Mouse (Mus musculus) left cerebral cortex, adult 2 months (tissue): ENCODE data around the gene Akr1e1. TPM values are rescaled to one million over a fixed set of nuclear protein-coding genes. Genes with fewer than 3 reads are reported as not detected.
"Not testable (repeated sequence)": the region's sequence is repeated elsewhere in the genome, so short reads cannot be mapped to it uniquely, and the experiment has no call there.

Source experiments
- DNase-seq, 2 experiments: peaks; one replicate each; pipeline ENCODE4 v3.0.0; 2021 to 2022; ENCODE audit warnings: low spot score in 2 of 2, mixed read lengths in 1 of 2; ENCODE audit errors: extremely low spot score in 1 of 2
- H3K27ac ChIP-seq: fragments of 200-600 bp; 2 replicates; pipeline ENCODE4 v1.8.1; 2022
- H3K4me3 ChIP-seq: fragments of 200-600 bp; 2 replicates; pipeline ENCODE4 v1.8.1; 2022
- CTCF ChIP-seq: fragments of 200-600 bp; IDR thresholded peaks from 2 replicates; pipeline ENCODE4 v1.8.1; 2022; ENCODE audit warnings: antibody characterized with exemption, mild to moderate bottlenecking, moderate library complexity
- intact Hi-C: fragments of 180-260 bp; cut with DNase I; formaldehyde crosslinking; loops from one replicate; pipeline ENCODE4 v1.15.1; 2025
- long read RNA-seq, 2 experiments: library from polyadenylated mRNA; stranded (forward); transcript quantifications; one replicate each; pipeline ENCODE4 v2.0.0; 2021; ENCODE audit warnings: borderline mapping rate in 2 of 2
- total RNA-seq, 2 experiments: library from RNA; stranded (reverse); gene quantifications; 2 replicates each; pipeline ENCODE4 v1.2.3; 2021

The Akr1e1 gene
- total RNA-seq = 10 to 100 TPM; 19.6 to 20.7 TPM
- long read RNA-seq, experiment 1, transcript Akr1e1-201 (10 exons, 3,463 nt) = major isoform, 27 of 31 reads
- long read RNA-seq, experiment 1, partial matches to known transcripts = 1 of 31 reads
- long read RNA-seq, experiment 1, other reads (novel, unspliced or antisense) = 3 of 31 reads
- long read RNA-seq, experiment 2, transcript Akr1e1-201 (10 exons, 3,463 nt) = major isoform, 14 of 18 reads
- long read RNA-seq, experiment 2, partial matches to known transcripts = 0 of 18 reads
- long read RNA-seq, experiment 2, other reads (novel, unspliced or antisense) = 4 of 18 reads

DNA sequence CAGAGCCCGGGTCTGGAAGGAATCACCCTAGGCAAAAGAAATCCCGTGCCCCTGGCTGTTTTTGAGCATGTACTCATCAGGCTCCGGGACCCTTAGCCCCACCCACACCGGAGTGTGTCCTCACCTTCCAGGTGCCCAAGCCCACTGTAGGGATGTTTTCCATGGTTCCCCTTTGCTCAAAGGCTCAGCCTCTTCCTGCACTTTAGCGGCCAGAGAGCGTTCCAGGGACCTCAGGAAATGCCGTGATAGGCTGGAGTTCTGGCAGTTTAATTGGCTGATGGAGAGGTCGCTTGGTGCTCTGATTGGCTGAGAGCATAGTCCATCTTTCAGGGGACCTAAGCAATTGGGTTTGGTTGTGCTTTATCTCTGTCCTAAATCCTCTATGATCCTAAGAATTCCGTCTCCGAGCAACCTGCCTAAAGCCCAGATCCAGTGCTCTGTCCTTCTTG, at the start of gene Akr1e1:
Akr1e1 (minus strand) TSS at position 214 of the 449 bp plus-strand sequence.
- no peak for TF ChIP-seq CTCF
- peak within 1 kb of the TSS; percentile 81 for H3K27ac ChIP-seq
- intact Hi-C loops = loop anchor here (10.0 kb wide), 1 partner anchor 224 kb away; no protein-coding TSS in a partner anchor
- peak within 1 kb of the TSS; percentile 55 for H3K4me3 ChIP-seq
- peak; percentile 82 to 89 for DNase-seq

DNA sequence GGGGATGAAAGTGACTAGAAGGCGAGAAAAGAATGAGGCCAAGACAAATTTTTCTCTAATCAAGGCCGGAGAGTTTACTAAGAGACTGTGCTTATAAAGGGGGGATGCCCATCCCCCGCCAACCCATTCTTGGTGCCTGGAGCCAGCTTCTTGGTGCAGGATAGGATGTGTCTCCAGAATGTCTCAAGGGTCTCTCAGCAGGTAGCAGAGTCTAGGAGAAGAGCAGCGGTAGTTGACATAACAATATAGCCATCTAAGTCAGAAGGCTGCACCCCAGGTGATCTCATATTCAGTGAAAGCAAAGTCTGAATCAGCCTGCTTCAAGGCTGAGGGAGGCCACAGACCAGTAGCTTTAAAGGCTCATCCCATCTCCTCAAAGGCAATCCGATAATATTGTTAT, 49.4 kb upstream of the Akr1e1 start:
- intact Hi-C loops = no loop called here
- Histone ChIP-seq H3K4me3 (no peak overlapping the region), H3K27ac (no peak overlapping the region)
- no peak for TF ChIP-seq CTCF
- DNase-seq = no peak

- TF ChIP-seq CTCF = no peak
- Histone ChIP-seq H3K27ac (no peak overlapping the region), H3K4me3 (no peak overlapping the region)
- intact Hi-C loops = no loop called here
- DNase-seq = no peak
Measured at GRCm38 (mm10) chr13:4656277-4657146, 47.5 kb upstream of the Akr1e1 start.

- no peak for DNase-seq
- Histone ChIP-seq H3K4me3 (no peak overlapping the region), H3K27ac (no peak overlapping the region)
- intact Hi-C loops = no loop called here
- TF ChIP-seq CTCF = no peak
Measured at GRCm38 (mm10) chr13:4650190-4650589, 41.2 kb upstream of the Akr1e1 start.

DNA sequence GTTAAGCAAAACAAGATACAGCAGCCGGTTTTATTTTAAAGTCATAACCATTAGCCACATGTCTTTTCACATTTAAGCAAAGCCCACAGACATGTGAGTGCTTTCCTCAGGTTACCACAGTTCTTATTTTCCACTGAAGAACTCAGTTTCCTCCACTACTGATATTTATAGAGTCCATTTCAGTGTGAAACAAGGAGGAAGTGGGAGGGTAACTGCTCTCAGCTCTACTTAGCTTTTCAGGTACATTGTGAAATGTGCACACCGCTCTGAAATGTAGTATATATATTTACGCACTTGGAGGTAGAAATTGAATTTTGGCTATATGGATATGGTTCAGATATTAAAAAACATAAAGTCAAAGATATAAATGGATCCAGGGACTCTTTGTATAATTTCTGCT, 36.3 kb upstream of the Akr1e1 start:
- no peak overlapping the region for H3K27ac ChIP-seq
- intact Hi-C loops = no loop called here
- no peak for TF ChIP-seq CTCF
- no peak overlapping the region for H3K4me3 ChIP-seq
- no peak for DNase-seq

GRCm38 (mm10) chr13:4610902-4611301, 1.9 kb upstream of the Akr1e1 start:
- Histone ChIP-seq H3K27ac (no peak overlapping the region), H3K4me3 (no peak overlapping the region)
- DNase-seq = no peak
- peak; percentile 60 for TF ChIP-seq CTCF
- intact Hi-C loops = loop anchor here (2.0 to 10.0 kb wide), 5 partner anchors 326 to 598 kb away; no protein-coding TSS in a partner anchor

- H3K4me3 ChIP-seq = peak overlapping the region; percentile 55
- H3K27ac ChIP-seq = peak overlapping the region; percentile 81
- no peak for DNase-seq
- TF ChIP-seq CTCF = no peak; the same call in 1 of the 2 replicates
- intact Hi-C loops = loop anchor here (10.0 kb wide), 1 partner anchor 224 kb away; no protein-coding TSS in a partner anchor
Measured at GRCm38 (mm10) chr13:4608530-4608929, 444 bp downstream of the Akr1e1 start.

DNA sequence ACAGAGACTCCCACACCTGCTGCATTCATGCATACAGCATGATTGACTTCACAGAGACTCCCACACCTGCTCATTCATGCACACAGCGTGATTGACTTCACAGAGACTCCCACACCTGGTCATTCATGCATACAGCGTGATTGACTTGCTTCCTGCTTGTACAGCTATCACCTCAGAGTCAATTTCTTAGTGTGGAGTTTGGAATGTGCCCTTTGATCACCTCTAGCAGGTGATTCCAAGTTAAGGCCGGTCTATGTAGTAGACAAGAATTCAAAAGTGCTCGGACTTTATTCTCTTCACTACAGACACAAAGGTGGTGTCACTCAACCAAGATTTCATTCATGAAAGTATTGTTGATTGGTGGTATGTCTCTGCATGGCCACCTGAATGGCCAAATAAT, 2.2 kb downstream of the Akr1e1 start:
- DNase-seq = no peak
- intact Hi-C loops = loop anchor here (10.0 kb wide), 1 partner anchor 222 kb away; no protein-coding TSS in a partner anchor
- no peak overlapping the region for H3K4me3 ChIP-seq
- no peak for TF ChIP-seq CTCF
- no peak overlapping the region for H3K27ac ChIP-seq

DNA sequence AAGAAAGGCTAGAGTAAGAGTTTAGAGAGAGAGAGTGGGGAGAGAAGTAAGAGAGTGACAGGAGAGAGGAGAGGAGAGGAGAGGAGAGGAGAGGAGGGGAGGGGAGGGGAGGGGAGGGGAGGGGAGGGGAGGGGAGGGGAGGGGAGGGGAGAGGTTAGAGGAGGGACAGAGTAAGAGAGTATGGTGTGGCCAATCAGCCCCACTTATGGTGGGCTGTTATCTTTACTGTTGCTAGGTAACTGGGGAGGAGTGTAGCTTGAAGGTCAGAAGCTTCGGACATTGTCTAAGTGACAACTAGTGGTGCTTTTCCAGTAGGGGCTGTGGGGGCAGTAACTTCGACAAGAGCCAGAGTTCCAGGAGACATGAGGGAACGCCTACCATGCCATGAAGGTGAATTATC, 5.5 kb downstream of the Akr1e1 start:
- DNase-seq, H3K27ac ChIP-seq, H3K4me3 ChIP-seq: not testable (repeated sequence)
- intact Hi-C loops = loop anchor here (10.0 kb wide), 1 partner anchor 219 kb away; no protein-coding TSS in a partner anchor

DNA sequence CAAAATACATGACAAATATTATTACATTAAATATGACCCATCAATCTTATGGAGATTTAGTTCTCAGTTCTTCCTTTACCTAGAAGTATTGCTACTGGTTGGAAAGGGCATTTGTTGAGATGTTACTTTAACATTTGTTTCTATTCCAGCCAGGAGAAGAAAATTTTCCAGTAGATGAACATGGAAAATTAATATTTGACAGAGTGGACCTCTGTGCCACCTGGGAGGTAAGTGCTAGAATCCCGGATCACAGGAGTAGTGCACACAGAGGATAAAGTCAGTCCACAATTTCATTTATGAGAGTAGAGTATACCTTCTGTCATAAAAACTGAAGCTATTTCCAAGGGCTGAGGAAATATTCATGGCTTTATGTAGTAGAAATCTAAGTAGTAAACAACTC, 32.1 kb downstream of the Akr1e1 start:
- Histone ChIP-seq H3K4me3 (no peak overlapping the region), H3K27ac (no peak overlapping the region)
- no peak for DNase-seq
- intact Hi-C loops = no loop called here
- no peak for TF ChIP-seq CTCF

DNA sequence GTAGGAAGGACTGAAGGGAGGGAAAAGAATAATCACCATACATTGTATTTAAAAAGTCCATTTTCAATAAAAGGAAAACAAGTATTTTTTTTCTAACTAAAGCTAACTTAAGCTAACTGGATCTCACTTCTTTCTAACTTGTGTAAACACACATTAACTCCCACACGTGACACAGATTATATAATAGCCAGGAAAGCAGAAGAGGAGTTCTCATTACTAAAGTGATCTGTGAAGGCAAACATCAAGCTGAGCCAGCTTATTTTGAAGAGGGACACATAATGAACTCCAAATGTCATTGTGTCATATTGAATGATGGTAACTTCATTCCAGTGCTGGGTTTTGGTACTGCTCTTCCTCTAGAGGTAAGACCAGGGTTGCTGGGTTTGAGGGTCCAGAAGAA, 35.1 kb downstream of the Akr1e1 start, which contains the start of gene Akr1c21:
Akr1c21 (plus strand) TSS at position 205 of the 400 bp plus-strand sequence.
- Histone ChIP-seq H3K27ac (no peak within 1 kb of the TSS), H3K4me3 (no peak within 1 kb of the TSS)
- TF ChIP-seq CTCF = no peak
- DNase-seq = no peak
- intact Hi-C loops = no loop called here

- Histone ChIP-seq H3K4me3 (no peak overlapping the region), H3K27ac (no peak overlapping the region)
- no peak for TF ChIP-seq CTCF
- DNase-seq = no peak
- intact Hi-C loops = no loop called here
Measured at GRCm38 (mm10) chr13:4565996-4566395, 43.0 kb downstream of the Akr1e1 start.
